Mouse (Mus musculus): ENCODE measurements around the gene Sfmbt2. TPM values are rescaled to one million over a fixed set of nuclear protein-coding genes. Genes with fewer than 3 reads are reported as not detected.

Sfmbt2 gene
- total RNA-seq, 1 experiment from 2014 or later, result 1.6 TPM

- peak; percentile 32 for DNase-seq
These were observed 2.6 kb downstream of the Sfmbt2 start for GRCm38 (mm10) chr2:10372776-10373507.

- peak; percentile 18 for DNase-seq
These were observed 3.3 kb downstream of the Sfmbt2 start for GRCm38 (mm10) chr2:10373508-10374206.

- peak; percentile 19 for DNase-seq
These were observed 4.1 kb downstream of the Sfmbt2 start for GRCm38 (mm10) chr2:10374207-10375023.

GRCm38 (mm10) chr2:10375024-10375372 lies 4.7 kb downstream of the Sfmbt2 start:
- peak; percentile 37 for DNase-seq

- DNase-seq, result no peak
These were observed 19.7 kb downstream of the Sfmbt2 start for GRCm38 (mm10) chr2:10389988-10390387.

- no peak for DNase-seq
These were observed 20.5 kb downstream of the Sfmbt2 start for GRCm38 (mm10) chr2:10390791-10391190.

- no peak for DNase-seq
These were observed 24.8 kb downstream of the Sfmbt2 start for GRCm38 (mm10) chr2:10395143-10395542.

- no peak for DNase-seq
These were observed 27.5 kb downstream of the Sfmbt2 start for GRCm38 (mm10) chr2:10397790-10398189.

- DNase-seq, result no peak
These were observed 35.8 kb downstream of the Sfmbt2 start for GRCm38 (mm10) chr2:10406151-10406550.

- no peak for DNase-seq
These were observed 39.1 kb downstream of the Sfmbt2 start for GRCm38 (mm10) chr2:10409422-10409821.

- DNase-seq, result no peak
These were observed 39.8 kb downstream of the Sfmbt2 start for GRCm38 (mm10) chr2:10410069-10410468.

GRCm38 (mm10) chr2:10420944-10421420 lies 50.7 kb downstream of the Sfmbt2 start:
- no peak for DNase-seq

GRCm38 (mm10) chr2:10437290-10437689 lies 67.0 kb downstream of the Sfmbt2 start:
- DNase-seq, result no peak

- DNase-seq, result no peak
These were observed 71.5 kb downstream of the Sfmbt2 start for GRCm38 (mm10) chr2:10441811-10442210.

GRCm38 (mm10) chr2:10453577-10453976 lies 83.3 kb downstream of the Sfmbt2 start:
- DNase-seq, result no peak

- no peak for DNase-seq
These were observed 88.0 kb downstream of the Sfmbt2 start for GRCm38 (mm10) chr2:10458309-10458708.

- no peak for DNase-seq
These were observed 146.2 kb downstream of the Sfmbt2 start for GRCm38 (mm10) chr2:10516516-10516915.

GRCm38 (mm10) chr2:10521719-10522415 lies 151.6 kb downstream of the Sfmbt2 start:
- no peak for DNase-seq

GRCm38 (mm10) chr2:10525622-10526021 lies 155.3 kb downstream of the Sfmbt2 start:
- DNase-seq, result no peak

- no peak for DNase-seq
These were observed 171.5 kb downstream of the Sfmbt2 start for GRCm38 (mm10) chr2:10541762-10542161.

- no peak for DNase-seq
These were observed 172.1 kb downstream of the Sfmbt2 start for GRCm38 (mm10) chr2:10542388-10542787.

GRCm38 (mm10) chr2:10558816-10559215 lies 188.5 kb downstream of the Sfmbt2 start:
- DNase-seq, result no peak
